Mouse (Mus musculus) lung, embryonic 15.5 days (tissue): Measurements from ENCODE around the gene Fgd6. TPM values are rescaled to one million over a fixed set of nuclear protein-coding genes. Genes with fewer than 3 reads are reported as not detected.

ENCODE experiments used
- ATAC-seq: fragments of 200-750 bp; cut with Nextera tagmentation; 2 replicates; pipeline ENCODE4 v1.8.0; 2017; ENCODE audit warnings: moderate number of reproducible peaks, borderline replicate concordance; ENCODE audit not compliant: low FRiP score, low TSS enrichment; ENCODE audit errors: extremely low read depth
- H3K27ac ChIP-seq: fragments of 300-500 bp; sonication (generic); 2 replicates; pipeline ENCODE4 v1.5.1; 2015; ENCODE audit warnings: moderate library complexity, mild to moderate bottlenecking, inconsistent platforms
- H3K27me3 ChIP-seq: fragments of 300-500 bp; sonication (generic); 2 replicates; pipeline ENCODE4 v1.6.1; 2015; ENCODE audit warnings: inconsistent platforms
- H3K36me3 ChIP-seq: fragments of 300-500 bp; sonication (generic); 2 replicates; pipeline ENCODE4 v1.6.1; 2015; ENCODE audit warnings: inconsistent platforms
- H3K4me1 ChIP-seq: fragments of 300-500 bp; sonication (generic); 2 replicates; pipeline ENCODE4 v1.6.1; 2015; ENCODE audit warnings: inconsistent platforms
- H3K4me2 ChIP-seq: fragments of 300-500 bp; sonication (generic); 2 replicates; pipeline ENCODE4 v1.6.1; 2015; ENCODE audit warnings: inconsistent platforms, mild to moderate bottlenecking, moderate library complexity
- H3K4me3 ChIP-seq: fragments of 300-500 bp; sonication (generic); 2 replicates; pipeline ENCODE4 v1.5.1; 2015; ENCODE audit warnings: mild to moderate bottlenecking, inconsistent platforms
- H3K9ac ChIP-seq: fragments of 300-500 bp; sonication (generic); 2 replicates; pipeline ENCODE4 v1.6.1; 2015; ENCODE audit warnings: inconsistent platforms
- H3K9me3 ChIP-seq: fragments of 300-500 bp; sonication (generic); 2 replicates; pipeline ENCODE4 v1.6.1; 2016; ENCODE audit warnings: inconsistent platforms
- WGBS: fragments of 180-500 bp; shearing (Covaris S2); methylation state at CpG from one replicate; pipeline ENCODE4 v1.1.7; 2015; 5-methylcytosine and 5-hydroxymethylcytosine counted together
- polyA plus RNA-seq: library from polyadenylated mRNA; unstranded; fragments of >200 nt; fragmentation: Nextera tagmentation; extraction: Ambion mirVana; gene quantifications from 2 replicates; pipeline ENCODE4 v1.2.1, GENCODE M21; 2015

Gene Fgd6
- polyA plus RNA-seq, 1 experiment from 2014 or later = 3.2 TPM

- ATAC-seq = no peak
- Histone ChIP-seq H3K4me1 (peaks cover 5% of the 10 kb centered on the region; the same call in 1 of the 2 replicates), H3K9ac (no peak overlapping the region), H3K27me3 (no peaks in the 10 kb centered on the region), H3K4me2 (no peak overlapping the region), H3K36me3 (peaks cover 3% of the 10 kb centered on the region; the same call in 1 of the 2 replicates), H3K4me3 (no peak overlapping the region), H3K9me3 (no peaks in the 10 kb centered on the region), H3K27ac (no peak overlapping the region)
- WGBS = 90% methylated on average over 9 of the region's 9 CpGs
Measured at GRCm38 (mm10) chr10:94120676-94121075, 84.9 kb downstream of the Fgd6 start.

GRCm38 (mm10) chr10:94122595-94122994, 86.8 kb downstream of the Fgd6 start:
- H3K4me2 ChIP-seq = no peak overlapping the region
- no peak; the same call in 1 of the 2 replicates for ATAC-seq
- H3K9me3 ChIP-seq = no peaks in the 10 kb centered on the region
- H3K4me3 ChIP-seq = no peak overlapping the region
- no peak overlapping the region for H3K27ac ChIP-seq
- H3K27me3 ChIP-seq = no peaks in the 10 kb centered on the region
- H3K36me3 ChIP-seq = peaks cover 11% of the 10 kb centered on the region; the same call in 1 of the 2 replicates
- no peaks in the 10 kb centered on the region for H3K4me1 ChIP-seq
- 88% methylated on average over 7 of the region's 7 CpGs for WGBS
- H3K9ac ChIP-seq = no peak overlapping the region

GRCm38 (mm10) chr10:94123581-94123980, 87.8 kb downstream of the Fgd6 start:
- peaks cover 7% of the 10 kb centered on the region for H3K4me1 ChIP-seq
- WGBS = 93% methylated on average over 5 of the region's 5 CpGs
- no peak overlapping the region for H3K4me2 ChIP-seq
- H3K9ac ChIP-seq = no peak overlapping the region
- H3K4me3 ChIP-seq = no peak overlapping the region
- no peak overlapping the region for H3K27ac ChIP-seq
- H3K9me3 ChIP-seq = no peaks in the 10 kb centered on the region
- no peak for ATAC-seq
- no peaks in the 10 kb centered on the region for H3K27me3 ChIP-seq
- H3K36me3 ChIP-seq = peaks cover 11% of the 10 kb centered on the region; the same call in 1 of the 2 replicates

GRCm38 (mm10) chr10:94124376-94124775, 88.6 kb downstream of the Fgd6 start:
- Histone ChIP-seq H3K9ac (no peak overlapping the region), H3K27ac (no peak overlapping the region), H3K4me2 (no peak overlapping the region), H3K4me1 (peaks cover 15% of the 10 kb centered on the region), H3K36me3 (peaks cover 11% of the 10 kb centered on the region; the same call in 1 of the 2 replicates), H3K9me3 (no peaks in the 10 kb centered on the region), H3K4me3 (no peak overlapping the region), H3K27me3 (no peaks in the 10 kb centered on the region)
- WGBS = 77% methylated on average over 5 of the region's 5 CpGs
- ATAC-seq = no peak

GRCm38 (mm10) chr10:94129680-94130119, 93.9 kb downstream of the Fgd6 start:
- 18% methylated on average over 9 of the region's 9 CpGs for WGBS
- Histone ChIP-seq H3K9ac (no peak overlapping the region), H3K36me3 (0 out of 2 replicates have a peak, but pooled peaks cover 12% of the 10 kb centered on the region), H3K4me3 (no peak overlapping the region), H3K4me1 (peaks cover 22% of the 10 kb centered on the region), H3K9me3 (no peaks in the 10 kb centered on the region), H3K4me2 (no peak overlapping the region), H3K27ac (peak overlapping the region; percentile 63), H3K27me3 (no peaks in the 10 kb centered on the region)
- peak; percentile 76; the same call in 1 of the 2 replicates for ATAC-seq

- Histone ChIP-seq H3K9me3 (no peaks in the 10 kb centered on the region), H3K9ac (no peak overlapping the region), H3K4me1 (peaks cover 20% of the 10 kb centered on the region), H3K4me2 (no peak overlapping the region), H3K27me3 (no peaks in the 10 kb centered on the region), H3K27ac (no peak overlapping the region), H3K4me3 (no peak overlapping the region), H3K36me3 (0 out of 2 replicates have a peak, but pooled peaks cover 4% of the 10 kb centered on the region)
- 68% methylated on average over 8 of the region's 8 CpGs for WGBS
- no peak for ATAC-seq
Measured at GRCm38 (mm10) chr10:94133081-94133480, 97.3 kb downstream of the Fgd6 start.

- no peaks in the 10 kb centered on the region for H3K27me3 ChIP-seq
- no peak overlapping the region for H3K4me3 ChIP-seq
- H3K4me2 ChIP-seq = no peak overlapping the region
- H3K9ac ChIP-seq = no peak overlapping the region
- 0 out of 2 replicates have a peak, but pooled peaks cover 4% of the 10 kb centered on the region for H3K36me3 ChIP-seq
- ATAC-seq = no peak
- H3K4me1 ChIP-seq = peaks cover 14% of the 10 kb centered on the region
- H3K9me3 ChIP-seq = no peaks in the 10 kb centered on the region
- 89% methylated on average over 7 of the region's 7 CpGs for WGBS
- H3K27ac ChIP-seq = no peak overlapping the region
Measured at GRCm38 (mm10) chr10:94133674-94134073, 97.9 kb downstream of the Fgd6 start.

GRCm38 (mm10) chr10:94134535-94135390, 99.0 kb downstream of the Fgd6 start:
- Histone ChIP-seq H3K9me3 (no peaks in the 10 kb centered on the region), H3K27me3 (no peaks in the 10 kb centered on the region), H3K4me1 (peaks cover 3% of the 10 kb centered on the region), H3K4me2 (no peak overlapping the region), H3K4me3 (no peak overlapping the region), H3K27ac (no peak overlapping the region), H3K36me3 (0 out of 2 replicates have a peak, but pooled peaks cover 4% of the 10 kb centered on the region), H3K9ac (no peak overlapping the region)
- ATAC-seq = no peak
- 89% methylated on average over 12 of the region's 12 CpGs for WGBS

GRCm38 (mm10) chr10:94138890-94139482, 103.2 kb downstream of the Fgd6 start:
- Histone ChIP-seq H3K9ac (no peak overlapping the region), H3K4me3 (no peak overlapping the region), H3K36me3 (0 out of 2 replicates have a peak, but pooled peaks cover 4% of the 10 kb centered on the region), H3K9me3 (no peaks in the 10 kb centered on the region), H3K27ac (no peak overlapping the region), H3K4me2 (no peak overlapping the region), H3K4me1 (no peaks in the 10 kb centered on the region), H3K27me3 (no peaks in the 10 kb centered on the region)
- 88% methylated on average over 10 of the region's 10 CpGs for WGBS
- no peak for ATAC-seq

GRCm38 (mm10) chr10:94140227-94140931, 104.6 kb downstream of the Fgd6 start:
- no peak for ATAC-seq
- WGBS = 79% methylated on average over 3 of the region's 3 CpGs
- Histone ChIP-seq H3K4me1 (peaks cover 8% of the 10 kb centered on the region), H3K4me3 (no peak overlapping the region), H3K4me2 (no peak overlapping the region), H3K9me3 (no peaks in the 10 kb centered on the region), H3K27ac (no peak overlapping the region), H3K36me3 (no peaks in the 10 kb centered on the region), H3K9ac (no peak overlapping the region), H3K27me3 (no peaks in the 10 kb centered on the region)

- ATAC-seq = no peak
Measured at GRCm38 (mm10) chr10:94142427-94142826, 106.6 kb downstream of the Fgd6 start.

More at GRCm38 (mm10) chr10:94142427-94142826, 106.6 kb downstream of the Fgd6 start:
- Histone ChIP-seq H3K27me3 (no peaks in the 10 kb centered on the region), H3K4me3 (no peak overlapping the region), H3K4me1 (peaks cover 13% of the 10 kb centered on the region), H3K9ac (no peak overlapping the region), H3K4me2 (no peak overlapping the region), H3K27ac (no peak overlapping the region), H3K36me3 (no peaks in the 10 kb centered on the region), H3K9me3 (no peaks in the 10 kb centered on the region)
- 89% methylated on average over 3 of the region's 3 CpGs for WGBS
